Mouse (Mus musculus) E14TG2a.4 (cell line): ENCODE measurements around the gene Cmip.
A peak's percentile ranks its signal among the peaks of the same experiment; 100 is the strongest.

Source experiments
- H3K27me3 ChIP-seq: 2 replicates; pipeline ENCODE4 v1.6.1; 2014; ENCODE audit warnings: low read length, control low read depth; ENCODE audit not compliant: insufficient read depth
- H3K36me3 ChIP-seq: 2 replicates; pipeline ENCODE4 v1.6.1; 2014; ENCODE audit warnings: low read length, control low read depth; ENCODE audit not compliant: insufficient read depth
- H3K4me1 ChIP-seq: replicated peaks from 2 replicates; pipeline ENCODE4 v1.6.1; 2014; ENCODE audit warnings: low read depth, low read length, control low read depth
- H3K4me3 ChIP-seq: replicated peaks from 2 replicates; pipeline ENCODE4 v1.5.1; 2014; ENCODE audit warnings: mild to moderate bottlenecking, low read length
- H3K9me3 ChIP-seq: 2 replicates; pipeline ENCODE4 v1.6.1; 2014; ENCODE audit warnings: low read length, control low read depth
- CTCF ChIP-seq: conservative IDR thresholded peaks from 2 replicates; pipeline ENCODE4 v1.5.1; 2014; ENCODE audit warnings: low read length
- NANOG ChIP-seq: IDR thresholded peaks from 2 replicates; pipeline ENCODE4 v1.6.1; 2014; ENCODE audit warnings: borderline replicate concordance, low read length, mixed read lengths
- POU5F1 ChIP-seq: IDR thresholded peaks from 2 replicates; pipeline ENCODE4 v1.6.1; 2014; ENCODE audit warnings: low read length, borderline replicate concordance

Gene Cmip

GRCm38 (mm10) chr8:117400820-117401219, 144.0 kb downstream of the Cmip start:
- Histone ChIP-seq H3K9me3 (no peaks in the 10 kb centered on the region), H3K4me3 (no peak overlapping the region), H3K4me1 (peaks cover 43% of the 10 kb centered on the region), H3K27me3 (no peaks in the 10 kb centered on the region), H3K36me3 (peaks cover 24% of the 10 kb centered on the region)
- TF ChIP-seq CTCF (no peak), POU5F1 (no peak), NANOG (no peak)

- Histone ChIP-seq H3K36me3 (peaks cover 16% of the 10 kb centered on the region), H3K4me1 (peaks cover 54% of the 10 kb centered on the region), H3K27me3 (no peaks in the 10 kb centered on the region), H3K4me3 (no peak overlapping the region), H3K9me3 (no peaks in the 10 kb centered on the region)
- TF ChIP-seq POU5F1 (no peak), CTCF (no peak), NANOG (no peak)
Observed at GRCm38 (mm10) chr8:117401880-117402279, 145.0 kb downstream of the Cmip start.

GRCm38 (mm10) chr8:117402911-117403704, 146.2 kb downstream of the Cmip start:
- no peaks in the 10 kb centered on the region for H3K27me3 ChIP-seq
- TF ChIP-seq CTCF (no peak), NANOG (no peak), POU5F1 (no peak)
- no peak overlapping the region for H3K4me3 ChIP-seq
- peaks cover 54% of the 10 kb centered on the region for H3K4me1 ChIP-seq
- peaks cover 10% of the 10 kb centered on the region; the same call in 1 of the 2 replicates for H3K36me3 ChIP-seq
- H3K9me3 ChIP-seq = no peaks in the 10 kb centered on the region

- Histone ChIP-seq H3K9me3 (no peaks in the 10 kb centered on the region), H3K27me3 (no peaks in the 10 kb centered on the region), H3K4me1 (peaks cover 51% of the 10 kb centered on the region), H3K36me3 (peaks cover 10% of the 10 kb centered on the region; the same call in 1 of the 2 replicates), H3K4me3 (no peak overlapping the region)
- TF ChIP-seq CTCF (no peak), NANOG (no peak), POU5F1 (no peak)
Observed at GRCm38 (mm10) chr8:117403705-117404476, 147.0 kb downstream of the Cmip start.

- no peak overlapping the region for H3K4me3 ChIP-seq
- TF ChIP-seq POU5F1 = no peak
- no peak for TF ChIP-seq NANOG
- TF ChIP-seq CTCF = no peak
- no peaks in the 10 kb centered on the region for H3K9me3 ChIP-seq
- peaks cover 61% of the 10 kb centered on the region for H3K4me1 ChIP-seq
- no peaks in the 10 kb centered on the region for H3K27me3 ChIP-seq
- H3K36me3 ChIP-seq = peaks cover under 1% of the 10 kb centered on the region; the same call in 1 of the 2 replicates
Observed at GRCm38 (mm10) chr8:117406081-117406480, 149.2 kb downstream of the Cmip start.

GRCm38 (mm10) chr8:117408634-117409033, 151.8 kb downstream of the Cmip start:
- TF ChIP-seq NANOG (no peak), CTCF (no peak), POU5F1 (no peak)
- Histone ChIP-seq H3K9me3 (no peaks in the 10 kb centered on the region), H3K36me3 (peaks cover 3% of the 10 kb centered on the region; the same call in 1 of the 2 replicates), H3K4me1 (peaks cover 64% of the 10 kb centered on the region), H3K4me3 (no peak overlapping the region), H3K27me3 (no peaks in the 10 kb centered on the region)

GRCm38 (mm10) chr8:117409056-117409455, 152.2 kb downstream of the Cmip start:
- Histone ChIP-seq H3K36me3 (peaks cover 3% of the 10 kb centered on the region; the same call in 1 of the 2 replicates), H3K9me3 (no peaks in the 10 kb centered on the region), H3K4me3 (no peak overlapping the region), H3K27me3 (no peaks in the 10 kb centered on the region), H3K4me1 (peaks cover 59% of the 10 kb centered on the region)
- no peak for TF ChIP-seq POU5F1
- TF ChIP-seq CTCF = no peak
- TF ChIP-seq NANOG = no peak

- Histone ChIP-seq H3K9me3 (no peaks in the 10 kb centered on the region), H3K36me3 (peaks cover 8% of the 10 kb centered on the region), H3K4me1 (peaks cover 52% of the 10 kb centered on the region), H3K4me3 (peak overlapping the region; percentile 41), H3K27me3 (no peaks in the 10 kb centered on the region)
- no peak for TF ChIP-seq CTCF
- TF ChIP-seq NANOG = no peak
- no peak for TF ChIP-seq POU5F1
Observed at GRCm38 (mm10) chr8:117410391-117410790, 153.5 kb downstream of the Cmip start.

- Histone ChIP-seq H3K4me3 (peak overlapping the region; percentile 41), H3K36me3 (peaks cover 12% of the 10 kb centered on the region), H3K27me3 (no peaks in the 10 kb centered on the region), H3K9me3 (no peaks in the 10 kb centered on the region), H3K4me1 (peaks cover 47% of the 10 kb centered on the region)
- TF ChIP-seq POU5F1 (no peak), CTCF (no peak), NANOG (no peak)
Observed at GRCm38 (mm10) chr8:117410901-117411300, 154.0 kb downstream of the Cmip start.
